Comparison of ENCODE assay signal across 8 mouse cellular contexts in genomic region chr7:75366285-75366882, GRCm38 (mm10). TPM values are rescaled to one million over a fixed set of nuclear protein-coding genes. Genes with fewer than 3 reads are reported as not detected.
DNase-seq lines count a peak whose midpoint lies in the region; ATAC-seq lines count a peak whose summit lies in the region.

No protein-coding gene starts in this region.

- no peak overlapping the region for H3K27ac ChIP-seq in midbrain, embryonic 12.5 days (replicated peaks)

- peak; percentile 53 for ATAC-seq in common myeloid progenitor, adult 5-6 weeks (replicated peaks; ENCODE audit: low read depth, poor library complexity, severe bottlenecking)
- ATAC-seq in midbrain, embryonic 12.5 days (ENCODE audit: low FRiP score, low read depth), result 0 out of 2 replicates have a peak, but pooled peaks have one; percentile 41

- intact Hi-C loops in left cerebral cortex, postnatal 14 days (cut with DNase I), result loop anchor here (1.0 to 5.0 kb wide), 2 partner anchors 59 to 231 kb away; partner anchors contain the start of gene Sv2b

- no peak overlapping the region for H3K4me2 ChIP-seq in midbrain, embryonic 12.5 days (replicated peaks)

- peak; percentile 74 to 93 for DNase-seq in adrenal gland, adult (ENCODE audit: inconsistent age in 2 of 2, low spot score in 1 of 2)
- DNase-seq in gastrocnemius, postnatal 10 days, result peak; percentile 83
- peak; percentile 90 for DNase-seq in induced T-regulatory cell, adult 2 months (ENCODE audit: low read depth)
- peak; percentile 88 to 91 for DNase-seq in left cerebral cortex, postnatal 14 days (ENCODE audit: low spot score in 2 of 2)
- DNase-seq in right cerebral cortex, postnatal 4 days, result peak; percentile 93
- peak; percentile 40 for DNase-seq in yolk sac, embryonic 10.5 days (ENCODE audit: low spot score)

- no peaks in the 10 kb centered on the region for H3K36me3 ChIP-seq in midbrain, embryonic 12.5 days

- WGBS in midbrain, embryonic 12.5 days, result 7% methylated on average over 8 of the region's 8 CpGs

- H3K4me1 ChIP-seq in midbrain, embryonic 12.5 days, result peaks cover 7% of the 10 kb centered on the region; the same call in 1 of the 2 replicates

- no peaks in the 10 kb centered on the region for H3K9me3 ChIP-seq in midbrain, embryonic 12.5 days

- H3K9ac ChIP-seq in midbrain, embryonic 12.5 days (replicated peaks), result no peak overlapping the region

- H3K4me3 ChIP-seq in midbrain, embryonic 12.5 days, result no peak overlapping the region

- H3K27me3 ChIP-seq in midbrain, embryonic 12.5 days, result peaks cover 10% of the 10 kb centered on the region; the same call in 1 of the 2 replicates

RNA-seq across cellular contexts. Expression of gene Sv2b, which starts 57.3 kb away (rescaled TPM):
- total RNA-seq in common myeloid progenitor, adult 5-6 weeks (2017), result not detected in 2 replicates
- 1 to 10 TPM; 1.1 to 1.2 TPM for total RNA-seq in gastrocnemius, postnatal 10 days (2021)
- total RNA-seq in left cerebral cortex, postnatal 14 days (2021), result 100 to 1,000 TPM; 327 to 351 TPM
- polyA plus RNA-seq in midbrain, embryonic 12.5 days (2016; fragmentation: Nextera tagmentation; extraction: Ambion mirVana), result 2.2 and 2.7 TPM in 2 replicates

Comparison
In these comparisons a context has a peak if more than half of its experiments do, and no peak if none do; other contexts are left out.
1. DNase-seq: peak in every context shown above with its lines; median percentile 93 in right cerebral cortex, postnatal 4 days; 90 in induced T-regulatory cell, adult 2 months; 90 in left cerebral cortex, postnatal 14 days; 84 in adrenal gland, adult; 83 in gastrocnemius, postnatal 10 days; 40 in yolk sac, embryonic 10.5 days.
2. RNA of gene Sv2b, which starts 57.3 kb away (total RNA-seq): 327 to 351 TPM in left cerebral cortex, postnatal 14 days; 1.1 to 1.2 TPM in gastrocnemius, postnatal 10 days and not detected in common myeloid progenitor, adult 5-6 weeks; every median in the first group is over 100 times any median in the second.